Mouse (Mus musculus) layer of hippocampus, adult 9-11 months (tissue): ENCODE measurements around the gene Gpnmb.

Experiments used
- DNase-seq: peaks from one replicate; pipeline ENCODE4 v3.0.0; 2022

Gene Gpnmb

GRCm38 (mm10) chr6:49099086-49099485, 62.7 kb downstream of the Gpnmb start:
- no peak for DNase-seq

DNA sequence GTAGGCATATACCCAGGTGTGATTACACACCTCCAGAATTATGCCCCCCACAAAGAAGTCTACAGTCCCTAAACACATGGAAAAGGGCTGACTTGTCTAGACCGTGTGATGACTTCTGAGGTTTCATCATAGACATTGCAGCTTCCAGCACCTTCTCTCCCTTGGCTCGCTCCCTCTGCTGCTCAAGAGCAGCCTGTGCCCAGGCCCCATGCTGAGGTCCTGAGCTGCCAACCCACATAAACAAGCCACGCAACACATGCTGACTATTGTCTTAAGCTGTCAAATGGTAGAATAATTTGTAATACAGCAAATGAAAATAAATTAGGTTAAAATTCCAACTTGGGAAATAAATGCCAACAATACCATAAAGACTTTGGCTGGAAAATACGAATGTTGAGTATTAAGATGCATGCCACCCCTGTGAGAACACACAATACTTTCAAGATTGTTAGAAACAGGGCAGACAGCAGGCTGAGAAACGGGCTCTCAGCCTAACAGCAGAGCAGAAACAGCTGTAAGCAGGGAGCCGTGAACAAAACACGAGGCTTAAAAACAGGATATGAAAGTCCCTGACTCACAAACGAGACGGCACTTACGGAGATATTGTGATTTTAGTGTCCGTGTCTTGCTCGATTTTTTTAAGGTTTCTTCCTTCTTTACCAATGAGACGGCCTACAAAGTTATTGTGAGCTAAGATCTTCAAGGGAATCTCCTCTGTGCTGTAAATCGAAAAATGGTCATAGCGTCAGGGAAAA, 70.6 kb downstream of the Gpnmb start:
- DNase-seq, result no peak

GRCm38 (mm10) chr6:49109196-49109595, 72.8 kb downstream of the Gpnmb start:
- no peak for DNase-seq

- DNase-seq, result no peak
These were observed 77.5 kb downstream of the Gpnmb start for GRCm38 (mm10) chr6:49113895-49114294.

- DNase-seq, result no peak
These were observed 78.1 kb downstream of the Gpnmb start for GRCm38 (mm10) chr6:49114457-49114856.

GRCm38 (mm10) chr6:49115550-49115949, 79.2 kb downstream of the Gpnmb start:
- no peak for DNase-seq

DNA sequence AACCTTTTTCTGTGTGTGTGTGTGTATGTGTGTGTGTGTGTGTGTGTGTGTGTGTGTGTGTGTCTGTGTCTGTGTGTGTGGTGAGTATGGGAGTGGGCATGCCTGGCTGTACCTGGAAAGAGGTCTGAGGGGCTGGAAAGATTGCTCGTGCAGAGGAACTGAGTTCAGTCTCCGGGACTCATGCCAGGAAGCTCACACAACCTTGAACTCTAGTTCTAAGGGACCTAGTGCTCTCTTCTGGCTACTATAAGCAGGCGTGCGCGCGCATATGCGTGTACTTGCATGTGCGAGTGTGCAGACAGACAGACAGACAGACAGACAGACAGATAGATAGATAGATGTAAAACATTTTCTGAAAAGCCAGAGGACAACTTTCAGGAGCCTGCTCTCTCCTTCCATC, 79.9 kb downstream of the Gpnmb start:
- no peak for DNase-seq

GRCm38 (mm10) chr6:49118446-49118845, 82.1 kb downstream of the Gpnmb start:
- DNase-seq, result no peak

DNA sequence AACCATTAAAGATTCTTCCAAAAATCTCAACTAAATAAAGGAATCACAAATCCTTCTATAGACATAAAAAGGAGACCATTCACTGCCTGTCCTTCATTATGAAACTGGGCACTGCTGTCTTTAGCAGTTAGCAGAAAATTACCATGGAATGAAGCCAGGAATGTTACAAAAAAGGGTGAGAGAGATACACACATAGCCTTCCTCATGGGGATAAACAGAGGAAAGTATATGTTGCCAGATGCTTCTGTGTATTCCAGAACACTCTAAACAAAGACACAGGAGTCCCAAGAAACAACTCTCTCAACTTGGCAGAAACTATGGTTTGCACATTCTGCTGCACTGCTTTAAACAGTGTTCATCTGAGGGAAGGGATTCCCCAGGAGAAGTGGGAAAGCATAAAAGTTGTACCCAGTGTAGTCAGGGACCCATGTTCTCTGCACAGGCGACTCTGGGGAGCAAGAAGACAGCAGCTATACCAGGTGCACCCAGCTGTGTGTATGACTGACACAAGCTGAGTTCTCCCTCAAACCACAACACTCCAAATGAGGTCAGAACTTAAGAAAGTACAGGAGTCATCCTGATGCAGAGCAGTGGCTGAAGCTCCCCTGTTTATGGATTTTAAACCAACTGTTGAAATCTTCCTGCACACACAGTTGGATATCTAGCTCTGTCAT, 83.3 kb downstream of the Gpnmb start:
- DNase-seq, result no peak

DNA sequence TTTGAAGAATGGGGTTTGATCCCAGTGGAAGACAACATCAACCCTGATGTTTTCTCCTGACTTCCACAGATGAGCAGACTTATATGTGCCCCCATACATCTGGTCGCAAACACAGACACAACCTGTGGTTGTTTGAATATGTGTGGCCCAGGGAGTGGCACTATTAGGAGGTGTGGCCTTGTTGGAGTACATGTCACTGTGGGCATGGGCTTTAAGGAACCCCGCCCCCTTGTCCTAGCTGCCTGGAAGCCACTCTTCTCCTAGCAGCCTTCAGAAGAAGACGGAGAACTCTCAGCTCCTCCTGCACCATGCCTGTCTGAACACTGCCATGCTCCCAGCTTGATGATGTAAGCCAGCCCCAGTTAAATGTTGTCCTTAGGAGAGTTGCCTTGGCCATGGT, 84.0 kb downstream of the Gpnmb start:
- DNase-seq, result no peak
